Mouse (Mus musculus): ENCODE results near the gene Spaca7. TPM values are rescaled to one million over a fixed set of nuclear protein-coding genes. Genes with fewer than 3 reads are reported as not detected.

Spaca7 gene
- polyA plus RNA-seq, 1 experiment from 2014 or later = not detected

DNA sequence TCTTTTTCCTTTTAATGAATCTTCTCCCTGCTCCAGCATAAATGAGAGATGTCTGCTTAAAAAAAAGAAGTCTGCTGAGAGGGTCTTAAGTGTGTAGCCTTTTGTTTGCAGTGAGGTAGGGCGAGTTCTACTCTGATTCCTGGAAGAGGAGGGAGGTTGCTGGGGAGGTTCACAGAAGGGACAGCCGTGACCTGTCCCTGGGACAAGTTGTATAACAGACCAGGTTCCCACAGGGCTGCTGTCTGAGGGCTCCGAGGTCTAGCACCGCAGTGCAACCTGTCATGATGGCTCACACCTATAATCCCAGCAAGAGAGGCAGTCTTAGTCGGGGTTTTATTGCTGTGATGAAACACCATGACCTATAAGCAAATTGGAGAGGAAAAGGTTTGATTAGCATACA lies 24.1 kb upstream of the Spaca7 start:
- H3K4me2 ChIP-seq (ENCODE audit: low read length) = no peak overlapping the region
- H3K4me3 ChIP-seq (ENCODE audit: low read depth, low read length) = no peak overlapping the region
- WGBS = 34% methylated on average over 5 of the region's 5 CpGs
- H3K27me3 ChIP-seq (ENCODE audit: control insufficient read depth, insufficient read depth, low read depth, low read length) = no peaks in the 10 kb centered on the region
- H3K36me3 ChIP-seq (ENCODE audit: control insufficient read depth, insufficient read depth, low read length) = no peaks in the 10 kb centered on the region
- H3K27ac ChIP-seq (ENCODE audit: low read length) = no peak overlapping the region
- no peaks in the 10 kb centered on the region; the same call in 1 of the 2 replicates for H3K4me1 ChIP-seq (ENCODE audit: control insufficient read depth, insufficient read depth, low read length)
- peaks cover 4% of the 10 kb centered on the region; the same call in 1 of the 2 replicates for H3K9me3 ChIP-seq (replicated peaks; ENCODE audit: control insufficient read depth, low read length, poor library complexity, severe bottlenecking)
- no peak for ATAC-seq
- no peak overlapping the region for H3K9ac ChIP-seq (ENCODE audit: low read depth, low read length)

- 40% methylated on average over 15 of the region's 15 CpGs for WGBS
Measured at GRCm38 (mm10) chr8:12555515-12556145, 17.2 kb upstream of the Spaca7 start.

GRCm38 (mm10) chr8:12558786-12559185 lies 14.0 kb upstream of the Spaca7 start:
- no peaks in the 10 kb centered on the region for H3K9me3 ChIP-seq (replicated peaks; ENCODE audit: control insufficient read depth, low read length, poor library complexity, severe bottlenecking)
- no peak overlapping the region for H3K27ac ChIP-seq (ENCODE audit: low read length)
- H3K9ac ChIP-seq (ENCODE audit: low read depth, low read length) = no peak overlapping the region
- H3K4me2 ChIP-seq (ENCODE audit: low read length) = no peak overlapping the region
- no peak overlapping the region for H3K4me3 ChIP-seq (ENCODE audit: low read depth, low read length)
- H3K4me1 ChIP-seq (ENCODE audit: control insufficient read depth, insufficient read depth, low read length) = no peaks in the 10 kb centered on the region
- ATAC-seq = no peak
- peaks cover 18% of the 10 kb centered on the region; the same call in 1 of the 2 replicates for H3K27me3 ChIP-seq (ENCODE audit: control insufficient read depth, insufficient read depth, low read depth, low read length)
- 90% methylated on average over 3 of the region's 3 CpGs for WGBS
- H3K36me3 ChIP-seq (ENCODE audit: control insufficient read depth, insufficient read depth, low read length) = no peaks in the 10 kb centered on the region

More at GRCm38 (mm10) chr8:12555515-12556145, 17.2 kb upstream of the Spaca7 start:
- no peak for ATAC-seq
- Histone ChIP-seq H3K27ac (ENCODE audit: low read length) (no peak overlapping the region), H3K4me3 (ENCODE audit: low read depth, low read length) (no peak overlapping the region), H3K4me2 (ENCODE audit: low read length) (no peak overlapping the region), H3K9ac (ENCODE audit: low read depth, low read length) (no peak overlapping the region), H3K36me3 (ENCODE audit: control insufficient read depth, insufficient read depth, low read length) (no peaks in the 10 kb centered on the region), H3K9me3 (replicated peaks; ENCODE audit: control insufficient read depth, low read length, poor library complexity, severe bottlenecking) (peaks cover 4% of the 10 kb centered on the region; the same call in 1 of the 2 replicates), H3K4me1 (ENCODE audit: control insufficient read depth, insufficient read depth, low read length) (no peaks in the 10 kb centered on the region), H3K27me3 (ENCODE audit: control insufficient read depth, insufficient read depth, low read depth, low read length) (peaks cover 9% of the 10 kb centered on the region; the same call in 1 of the 2 replicates)

- Histone ChIP-seq H3K27me3 (ENCODE audit: control insufficient read depth, insufficient read depth, low read depth, low read length) (peaks cover 14% of the 10 kb centered on the region; the same call in 1 of the 2 replicates), H3K4me2 (ENCODE audit: low read length) (no peak overlapping the region), H3K4me3 (ENCODE audit: low read depth, low read length) (no peak overlapping the region), H3K9ac (ENCODE audit: low read depth, low read length) (no peak overlapping the region), H3K9me3 (replicated peaks; ENCODE audit: control insufficient read depth, low read length, poor library complexity, severe bottlenecking) (no peaks in the 10 kb centered on the region), H3K4me1 (ENCODE audit: control insufficient read depth, insufficient read depth, low read length) (no peaks in the 10 kb centered on the region; the same call in 1 of the 2 replicates), H3K27ac (ENCODE audit: low read length) (no peak overlapping the region), H3K36me3 (ENCODE audit: control insufficient read depth, insufficient read depth, low read length) (no peaks in the 10 kb centered on the region)
- 12% methylated on average over 11 of the region's 11 CpGs for WGBS
- ATAC-seq = no peak
Measured at GRCm38 (mm10) chr8:12561403-12561960, 11.3 kb upstream of the Spaca7 start.

- no peaks in the 10 kb centered on the region for H3K36me3 ChIP-seq (ENCODE audit: control insufficient read depth, insufficient read depth, low read length)
- no peak overlapping the region for H3K9ac ChIP-seq (ENCODE audit: low read depth, low read length)
- peaks cover 9% of the 10 kb centered on the region; the same call in 1 of the 2 replicates for H3K27me3 ChIP-seq (ENCODE audit: control insufficient read depth, insufficient read depth, low read depth, low read length)
- no peak overlapping the region for H3K27ac ChIP-seq (ENCODE audit: low read length)
- WGBS = 3% methylated on average over 4 of the region's 4 CpGs
- no peak overlapping the region for H3K4me3 ChIP-seq (ENCODE audit: low read depth, low read length)
- ATAC-seq = peak; percentile 61
- H3K4me1 ChIP-seq (ENCODE audit: control insufficient read depth, insufficient read depth, low read length) = no peaks in the 10 kb centered on the region; the same call in 1 of the 2 replicates
- H3K9me3 ChIP-seq (replicated peaks; ENCODE audit: control insufficient read depth, low read length, poor library complexity, severe bottlenecking) = no peaks in the 10 kb centered on the region
- no peak overlapping the region for H3K4me2 ChIP-seq (ENCODE audit: low read length)
Measured at GRCm38 (mm10) chr8:12564307-12564706, 8.5 kb upstream of the Spaca7 start.

GRCm38 (mm10) chr8:12565488-12565887 lies 7.3 kb upstream of the Spaca7 start:
- H3K9me3 ChIP-seq (replicated peaks; ENCODE audit: control insufficient read depth, low read length, poor library complexity, severe bottlenecking) = no peaks in the 10 kb centered on the region
- ATAC-seq = no peak
- no peak overlapping the region for H3K9ac ChIP-seq (ENCODE audit: low read depth, low read length)
- H3K4me1 ChIP-seq (ENCODE audit: control insufficient read depth, insufficient read depth, low read length) = no peaks in the 10 kb centered on the region; the same call in 1 of the 2 replicates
- H3K27me3 ChIP-seq (ENCODE audit: control insufficient read depth, insufficient read depth, low read depth, low read length) = peaks cover 9% of the 10 kb centered on the region; the same call in 1 of the 2 replicates
- H3K36me3 ChIP-seq (ENCODE audit: control insufficient read depth, insufficient read depth, low read length) = no peaks in the 10 kb centered on the region
- no peak overlapping the region for H3K4me2 ChIP-seq (ENCODE audit: low read length)
- WGBS = 20% methylated on average over 10 of the region's 10 CpGs
- no peak overlapping the region for H3K27ac ChIP-seq (ENCODE audit: low read length)
- no peak overlapping the region for H3K4me3 ChIP-seq (ENCODE audit: low read depth, low read length)

GRCm38 (mm10) chr8:12566509-12566908 lies 6.3 kb upstream of the Spaca7 start:
- 55% methylated on average over 7 of the region's 7 CpGs for WGBS
- Histone ChIP-seq H3K4me1 (ENCODE audit: control insufficient read depth, insufficient read depth, low read length) (no peaks in the 10 kb centered on the region; the same call in 1 of the 2 replicates), H3K27ac (ENCODE audit: low read length) (no peak overlapping the region), H3K4me2 (ENCODE audit: low read length) (no peak overlapping the region), H3K9ac (ENCODE audit: low read depth, low read length) (no peak overlapping the region), H3K27me3 (ENCODE audit: control insufficient read depth, insufficient read depth, low read depth, low read length) (peaks cover 9% of the 10 kb centered on the region; the same call in 1 of the 2 replicates), H3K9me3 (replicated peaks; ENCODE audit: control insufficient read depth, low read length, poor library complexity, severe bottlenecking) (no peaks in the 10 kb centered on the region), H3K36me3 (ENCODE audit: control insufficient read depth, insufficient read depth, low read length) (no peaks in the 10 kb centered on the region), H3K4me3 (ENCODE audit: low read depth, low read length) (no peak overlapping the region)
- ATAC-seq = no peak

DNA sequence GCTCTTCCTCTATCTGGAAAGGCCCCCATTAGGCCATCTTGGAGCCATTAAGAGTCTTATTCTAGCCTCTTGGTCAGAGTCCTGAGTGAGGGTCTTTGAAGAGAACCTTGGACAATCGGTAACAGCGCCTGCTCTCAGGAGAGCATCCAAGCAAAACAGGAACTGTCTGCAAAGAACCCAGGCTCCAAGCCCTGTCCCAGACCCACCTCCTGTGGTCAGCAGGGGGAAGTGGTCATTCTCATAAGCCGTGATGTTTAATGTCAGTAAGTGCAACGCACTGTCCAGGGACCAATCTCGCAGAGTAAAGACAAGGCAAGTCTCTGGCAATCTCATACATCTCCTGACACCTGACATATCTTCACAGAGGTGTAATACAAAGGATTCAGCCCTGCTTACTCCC lies 3.2 kb downstream of the Spaca7 start:
- peaks cover 8% of the 10 kb centered on the region; the same call in 1 of the 2 replicates for H3K27me3 ChIP-seq (ENCODE audit: control insufficient read depth, insufficient read depth, low read depth, low read length)
- no peak for ATAC-seq
- no peaks in the 10 kb centered on the region for H3K4me1 ChIP-seq (ENCODE audit: control insufficient read depth, insufficient read depth, low read length)
- WGBS = 35% methylated on average over 5 of the region's 5 CpGs
- H3K36me3 ChIP-seq (ENCODE audit: control insufficient read depth, insufficient read depth, low read length) = no peaks in the 10 kb centered on the region
- H3K9ac ChIP-seq (ENCODE audit: low read depth, low read length) = no peak overlapping the region
- no peak overlapping the region for H3K4me2 ChIP-seq (ENCODE audit: low read length)
- no peak overlapping the region for H3K4me3 ChIP-seq (ENCODE audit: low read depth, low read length)
- no peak overlapping the region for H3K27ac ChIP-seq (ENCODE audit: low read length)
- no peaks in the 10 kb centered on the region for H3K9me3 ChIP-seq (replicated peaks; ENCODE audit: control insufficient read depth, low read length, poor library complexity, severe bottlenecking)

DNA sequence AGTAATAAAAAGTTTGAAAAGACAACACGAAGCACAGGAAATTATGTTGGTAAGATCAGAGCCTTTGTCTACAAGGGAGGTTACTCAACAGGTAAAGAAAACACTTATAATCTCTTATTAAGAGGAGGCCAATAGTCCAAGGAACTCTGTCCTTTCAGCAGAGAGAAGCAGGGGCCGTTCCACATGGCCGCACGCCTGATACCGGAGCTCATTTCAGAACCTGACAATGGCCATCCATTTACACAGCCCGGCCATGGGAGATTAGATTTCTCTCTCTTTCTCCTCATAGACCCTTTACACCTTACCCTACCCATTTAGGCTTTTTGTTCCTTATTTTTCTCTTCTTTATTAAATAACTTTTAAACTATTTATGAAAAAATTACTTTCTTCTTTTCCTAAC lies 3.9 kb downstream of the Spaca7 start:
- Histone ChIP-seq H3K27ac (ENCODE audit: low read length) (no peak overlapping the region), H3K9ac (ENCODE audit: low read depth, low read length) (no peak overlapping the region), H3K4me1 (ENCODE audit: control insufficient read depth, insufficient read depth, low read length) (no peaks in the 10 kb centered on the region), H3K9me3 (replicated peaks; ENCODE audit: control insufficient read depth, low read length, poor library complexity, severe bottlenecking) (no peaks in the 10 kb centered on the region), H3K36me3 (ENCODE audit: control insufficient read depth, insufficient read depth, low read length) (no peaks in the 10 kb centered on the region), H3K4me2 (ENCODE audit: low read length) (no peak overlapping the region), H3K4me3 (ENCODE audit: low read depth, low read length) (no peak overlapping the region), H3K27me3 (ENCODE audit: control insufficient read depth, insufficient read depth, low read depth, low read length) (peaks cover 8% of the 10 kb centered on the region)
- ATAC-seq = no peak
- 25% methylated on average over 6 of the region's 6 CpGs for WGBS

All from midbrain, embryonic 16.5 days (tissue).